Mouse (Mus musculus): ENCODE results near the gene Spink4. TPM values are rescaled to one million over a fixed set of nuclear protein-coding genes. Genes with fewer than 3 reads are reported as not detected.
A peak's percentile ranks its signal among the peaks of the same experiment; 100 is the strongest.

The Spink4 gene
- total RNA-seq, 2 experiments from 2014 or later, result not detected

GRCm38 (mm10) chr4:40946516-40947121 is 26.8 kb downstream of the Spink4 start:
- peak overlapping the region; percentile 76 for H3K4me3 ChIP-seq
- no peak overlapping the region; the same call in 1 of the 2 replicates for H3K27ac ChIP-seq
- no peak for TF ChIP-seq CTCF (IDR thresholded peaks at IDR 0.05)
- intact Hi-C loops (cut with DNase I), result loop anchor here (5.0 kb wide), 1 partner anchor 94 kb away; the partner anchor contains the start of gene B4galt1
- no peak for DNase-seq

DNA sequence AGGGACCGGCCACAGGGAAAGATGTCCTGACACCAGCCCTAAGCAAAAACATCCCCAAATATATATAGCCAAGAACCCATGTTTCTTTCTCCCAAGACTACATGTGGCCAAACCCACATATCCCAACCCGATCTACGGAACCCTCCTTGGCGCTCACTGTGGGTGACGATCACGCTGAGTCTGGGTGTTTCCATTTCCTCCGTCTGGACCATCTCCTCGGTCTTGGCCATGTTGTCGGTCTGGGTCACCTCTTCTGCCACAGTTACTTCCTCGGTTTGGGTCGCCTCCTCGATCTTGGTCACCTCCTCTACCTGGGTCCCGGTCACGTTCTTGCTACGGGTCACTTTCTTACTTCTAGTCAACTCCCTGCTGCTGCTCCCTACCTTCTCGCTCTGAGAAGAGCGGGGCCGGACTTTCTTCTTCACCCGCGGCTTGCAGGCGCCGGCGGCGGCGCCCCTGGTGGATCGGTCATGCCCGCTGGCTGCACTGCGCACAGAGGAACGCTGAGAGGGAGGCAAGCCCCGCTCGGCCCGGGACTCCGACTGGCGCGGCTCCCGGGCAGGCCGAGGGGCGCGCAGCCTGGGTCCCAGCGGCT is 27.8 kb downstream of the Spink4 start:
- peak overlapping the region; percentile 95 for H3K27ac ChIP-seq
- no peak for DNase-seq
- H3K4me3 ChIP-seq, result peak overlapping the region; percentile 76
- intact Hi-C loops (cut with DNase I), result loop anchor here (2.0 to 5.0 kb wide), 3 partner anchors 23 to 175 kb away; partner anchors contain the start of genes B4galt1 and Nfx1
- TF ChIP-seq CTCF (IDR thresholded peaks at IDR 0.05), result peak; percentile 42

DNA sequence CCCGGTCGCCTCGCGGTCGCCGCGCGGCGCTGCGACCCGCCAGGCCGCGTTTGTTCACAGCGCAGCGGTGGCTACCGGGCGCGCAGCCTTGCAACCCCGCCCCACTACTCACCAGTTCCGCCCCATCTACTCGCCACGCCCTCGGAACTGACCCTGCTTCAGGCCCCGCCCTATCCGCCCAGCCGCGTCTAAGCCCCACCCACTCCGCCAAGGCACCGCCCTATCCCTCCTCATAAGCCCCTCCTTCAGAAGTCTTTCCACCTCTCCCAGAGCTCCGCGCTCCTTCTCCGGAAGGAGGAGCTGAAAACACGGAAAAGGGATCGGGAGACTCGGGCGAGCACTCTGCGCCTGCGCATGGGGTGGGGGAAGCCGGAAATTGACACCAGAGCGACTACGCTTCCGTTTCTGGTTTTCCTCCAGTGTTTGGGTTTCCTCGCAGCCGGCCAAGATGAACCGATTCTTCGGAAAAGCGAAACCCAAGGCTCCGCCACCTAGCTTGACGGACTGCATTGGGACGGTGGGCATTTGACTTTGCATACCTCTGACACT is 28.4 kb downstream of the Spink4 start, which contains the start of the genes Bag1 and Chmp5:
Gene Bag1, minus strand, starts transcription at position 135 of the 549 bp plus-strand sequence.
Gene Chmp5, plus strand, starts transcription at position 248 of the 549 bp plus-strand sequence.
- TF ChIP-seq CTCF (IDR thresholded peaks at IDR 0.05), result no peak; the same call in 1 of the 2 replicates
- H3K4me3 ChIP-seq, result peak within 1 kb of the TSS; percentile 76
- peak within 1 kb of the TSS; percentile 95 for H3K27ac ChIP-seq
- intact Hi-C loops (cut with DNase I), result loop anchor here (2.0 to 5.0 kb wide), 3 partner anchors 23 to 175 kb away; partner anchors contain the start of genes B4galt1 and Nfx1
- DNase-seq, result peak; percentile 99

DNA sequence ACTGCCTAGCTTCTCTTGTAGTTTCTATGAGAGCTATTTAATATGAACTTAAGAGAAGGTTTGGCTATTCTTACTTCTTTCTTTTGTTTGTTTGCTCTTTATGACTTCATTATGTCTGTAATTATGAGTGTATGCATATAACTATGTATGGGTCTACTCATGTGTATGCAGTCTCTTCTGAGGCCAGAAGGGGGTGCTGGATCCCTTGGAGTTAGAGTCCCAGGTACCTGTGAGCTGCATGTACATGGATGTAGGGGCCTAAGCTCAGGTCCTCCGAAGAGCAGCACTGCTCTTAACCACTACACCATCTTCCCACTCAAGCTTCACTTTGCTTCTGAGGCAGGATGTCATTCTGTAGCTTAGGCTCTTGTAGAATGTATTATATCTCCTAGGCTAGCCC is 33.7 kb downstream of the Spink4 start:
- peak; percentile 64 for TF ChIP-seq CTCF (IDR thresholded peaks at IDR 0.05)
- no peak overlapping the region for H3K4me3 ChIP-seq
- intact Hi-C loops (cut with DNase I), result no loop called here
- peak; percentile 43 for DNase-seq
- H3K27ac ChIP-seq, result no peak overlapping the region

GRCm38 (mm10) chr4:40955942-40956341 is 36.1 kb downstream of the Spink4 start:
- DNase-seq, result no peak
- intact Hi-C loops (cut with DNase I), result no loop called here

GRCm38 (mm10) chr4:40963536-40963935 is 43.7 kb downstream of the Spink4 start:
- Histone ChIP-seq H3K27ac (no peak overlapping the region), H3K4me3 (no peak overlapping the region)
- no peak for DNase-seq
- no peak for TF ChIP-seq CTCF (IDR thresholded peaks at IDR 0.05)
- intact Hi-C loops (cut with DNase I), result no loop called here

More at GRCm38 (mm10) chr4:40955942-40956341, 36.1 kb downstream of the Spink4 start:
- H3K4me3 ChIP-seq, result no peak overlapping the region
- no peak for TF ChIP-seq CTCF (IDR thresholded peaks at IDR 0.05)
- no peak overlapping the region for H3K27ac ChIP-seq

DNA sequence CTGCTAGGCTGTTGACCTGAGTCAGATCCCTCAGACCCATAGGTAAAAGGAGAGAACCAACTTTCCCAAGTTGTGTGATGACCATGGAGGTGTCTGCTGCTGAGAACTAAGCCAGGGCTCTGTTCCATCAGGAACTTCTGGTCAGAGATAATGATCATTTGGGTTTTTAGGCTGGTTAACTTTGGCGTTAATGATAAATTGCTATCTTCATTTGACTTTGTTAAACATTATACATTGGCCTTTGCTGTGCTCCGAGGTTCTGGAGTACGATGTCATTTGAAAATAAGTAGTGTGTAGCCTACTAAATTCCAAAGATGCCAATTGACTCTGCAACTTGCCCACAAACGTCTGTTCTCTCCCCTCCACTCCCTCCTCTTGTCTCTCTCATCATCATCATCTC is 49.3 kb downstream of the Spink4 start:
- Histone ChIP-seq H3K27ac (no peak overlapping the region; the same call in 1 of the 2 replicates), H3K4me3 (no peak overlapping the region)
- intact Hi-C loops (cut with DNase I), result no loop called here
- no peak for DNase-seq
- TF ChIP-seq CTCF (IDR thresholded peaks at IDR 0.05), result no peak

DNA sequence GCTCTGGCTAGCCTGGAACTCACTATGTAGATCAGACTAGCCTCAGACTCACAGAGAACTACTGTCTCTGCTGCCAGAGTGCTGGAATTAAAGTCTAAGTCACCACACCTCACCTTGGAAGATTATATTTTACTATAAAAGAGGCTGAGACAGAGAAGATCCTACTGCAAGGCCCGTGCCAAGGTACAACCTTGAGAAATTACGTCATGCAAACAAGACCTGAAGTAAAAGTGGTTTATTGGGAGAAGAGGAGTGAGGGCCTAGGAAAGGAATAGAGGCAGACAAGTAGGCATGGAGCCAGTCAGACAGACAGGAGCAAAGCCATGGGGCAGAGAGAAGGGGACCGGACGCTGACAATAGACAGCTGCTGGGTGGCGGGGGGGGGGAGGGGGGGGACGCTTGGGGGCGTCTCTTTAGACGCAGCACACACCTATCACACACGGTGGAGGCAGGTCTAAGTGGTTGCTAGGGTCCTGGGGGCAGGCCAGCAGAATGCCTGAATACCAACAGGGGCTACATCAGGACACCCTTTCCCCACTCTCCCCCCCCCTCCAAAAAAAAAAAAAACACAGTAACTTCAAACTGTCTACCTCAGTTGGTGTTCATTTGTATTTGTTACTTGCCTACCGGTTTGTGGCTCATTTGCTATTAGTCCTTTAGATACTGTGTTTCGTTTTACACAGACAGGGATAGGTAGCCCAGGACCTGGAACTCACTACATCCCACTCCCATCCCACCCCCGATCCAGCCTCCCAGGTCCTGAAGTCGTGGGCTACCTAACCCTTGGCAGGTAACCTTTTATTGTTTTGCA is 50.1 kb downstream of the Spink4 start:
- no peak for DNase-seq
- intact Hi-C loops (cut with DNase I), result loop anchor here (2.0 kb wide), 1 partner anchor 21 kb away; the partner anchor contains the start of genes Bag1 and Chmp5
- no peak for TF ChIP-seq CTCF (IDR thresholded peaks at IDR 0.05)
- Histone ChIP-seq H3K27ac (peak overlapping the region; percentile 96), H3K4me3 (peak overlapping the region; percentile 68)

DNA sequence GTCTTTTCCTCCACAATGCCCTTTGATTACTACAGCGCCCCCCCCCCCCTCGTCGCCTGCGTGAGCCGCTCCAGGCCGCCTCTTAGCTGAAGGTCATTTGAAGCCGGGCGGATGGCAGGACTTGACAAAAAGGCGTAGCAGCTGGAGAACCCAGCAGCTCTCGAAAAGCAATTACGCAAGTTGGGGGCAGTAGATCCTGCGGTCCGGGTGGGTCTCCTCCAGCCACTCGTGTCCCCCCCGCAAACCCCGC is 50.7 kb downstream of the Spink4 start:
- DNase-seq, result no peak
- TF ChIP-seq CTCF (IDR thresholded peaks at IDR 0.05), result no peak
- Histone ChIP-seq H3K4me3 (peak overlapping the region; percentile 68), H3K27ac (peak overlapping the region; percentile 96)
- intact Hi-C loops (cut with DNase I), result loop anchor here (2.0 kb wide), 1 partner anchor 22 kb away; the partner anchor contains the start of genes Bag1 and Chmp5

DNA sequence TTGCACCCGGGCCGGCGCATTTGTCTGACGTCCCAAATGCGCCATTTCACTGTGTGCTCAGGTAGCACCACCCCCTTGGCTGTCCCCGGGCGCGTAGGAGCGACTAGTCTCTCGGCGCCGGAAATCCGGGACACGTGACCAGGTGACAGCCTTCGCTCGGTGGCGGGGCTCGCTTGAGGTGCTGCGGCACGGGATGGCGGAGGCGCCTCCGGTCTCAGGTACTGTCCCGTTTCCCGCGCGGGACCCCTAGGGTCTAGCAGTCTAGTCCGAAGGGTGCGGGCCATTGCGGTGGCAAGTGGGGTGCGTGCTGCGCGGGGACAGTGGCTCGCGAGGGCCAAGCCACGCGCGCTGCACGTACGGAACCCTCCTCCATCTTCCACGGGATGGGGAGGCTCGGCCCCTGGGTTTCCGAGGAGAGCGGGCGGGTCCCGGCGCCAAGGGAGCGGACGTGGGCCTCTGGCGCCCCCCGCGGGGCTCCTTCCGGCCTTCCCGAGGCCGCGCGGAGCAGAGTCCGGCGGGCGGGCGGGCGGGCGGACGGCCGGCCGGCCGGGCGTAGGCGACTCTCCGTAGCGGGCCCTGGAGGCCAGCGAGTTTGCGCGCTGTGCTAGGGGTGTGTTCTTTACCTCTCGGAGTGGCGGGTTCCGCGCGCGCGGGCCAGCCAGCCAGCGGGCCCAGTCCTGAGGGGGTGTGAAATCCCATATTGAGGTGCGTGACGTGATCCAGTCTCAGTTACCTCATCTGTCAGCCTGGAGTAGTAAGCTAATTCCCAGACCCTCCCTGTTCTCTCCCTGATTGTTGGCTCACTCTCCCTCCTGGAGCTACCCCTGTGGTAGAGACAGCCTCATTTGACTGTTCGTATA is 51.2 kb downstream of the Spink4 start, which contains the start of gene Nfx1:
Gene Nfx1, plus strand, starts transcription at position 65 of the 860 bp plus-strand sequence.
- intact Hi-C loops (cut with DNase I), result loop anchor here (2.0 kb wide), 1 partner anchor 22 kb away; the partner anchor contains the start of genes Bag1 and Chmp5
- peak within 1 kb of the TSS; percentile 68 for H3K4me3 ChIP-seq
- H3K27ac ChIP-seq, result peak within 1 kb of the TSS; percentile 96
- no peak; the same call in 1 of the 2 replicates for TF ChIP-seq CTCF (IDR thresholded peaks at IDR 0.05)
- DNase-seq, result peak; percentile 97

DNA sequence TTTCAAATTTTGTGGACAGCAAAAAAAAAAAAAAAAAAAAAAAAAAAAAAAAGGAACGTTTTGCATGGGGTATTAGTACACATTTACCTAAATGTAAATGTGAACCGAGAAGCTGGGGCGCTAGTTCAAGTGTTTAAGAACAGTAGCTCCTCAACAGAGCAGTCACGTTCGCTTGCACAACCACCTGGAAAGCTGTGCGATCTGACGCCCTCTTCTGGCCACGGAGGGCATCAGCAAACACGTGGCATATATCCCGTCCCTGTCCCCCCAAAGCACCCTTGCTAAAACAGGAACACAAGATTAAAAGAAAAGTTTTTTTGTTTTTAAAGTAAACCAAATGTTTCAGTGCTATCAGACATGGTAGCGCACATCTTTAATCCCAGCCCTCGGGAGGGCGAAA is 51.9 kb downstream of the Spink4 start:
- peak; percentile 36 for DNase-seq
- TF ChIP-seq CTCF (IDR thresholded peaks at IDR 0.05), result peak; percentile 44
- peak overlapping the region; percentile 68 for H3K4me3 ChIP-seq
- intact Hi-C loops (cut with DNase I), result loop anchor here (2.0 kb wide), 1 partner anchor 23 kb away; the partner anchor contains the start of genes Bag1 and Chmp5
- peak overlapping the region; percentile 96 for H3K27ac ChIP-seq

Measured in gastrocnemius, adult 2 months (tissue).